Comparison of ENCODE assay signal across 7 mouse cellular contexts in the genomic region with DNA sequence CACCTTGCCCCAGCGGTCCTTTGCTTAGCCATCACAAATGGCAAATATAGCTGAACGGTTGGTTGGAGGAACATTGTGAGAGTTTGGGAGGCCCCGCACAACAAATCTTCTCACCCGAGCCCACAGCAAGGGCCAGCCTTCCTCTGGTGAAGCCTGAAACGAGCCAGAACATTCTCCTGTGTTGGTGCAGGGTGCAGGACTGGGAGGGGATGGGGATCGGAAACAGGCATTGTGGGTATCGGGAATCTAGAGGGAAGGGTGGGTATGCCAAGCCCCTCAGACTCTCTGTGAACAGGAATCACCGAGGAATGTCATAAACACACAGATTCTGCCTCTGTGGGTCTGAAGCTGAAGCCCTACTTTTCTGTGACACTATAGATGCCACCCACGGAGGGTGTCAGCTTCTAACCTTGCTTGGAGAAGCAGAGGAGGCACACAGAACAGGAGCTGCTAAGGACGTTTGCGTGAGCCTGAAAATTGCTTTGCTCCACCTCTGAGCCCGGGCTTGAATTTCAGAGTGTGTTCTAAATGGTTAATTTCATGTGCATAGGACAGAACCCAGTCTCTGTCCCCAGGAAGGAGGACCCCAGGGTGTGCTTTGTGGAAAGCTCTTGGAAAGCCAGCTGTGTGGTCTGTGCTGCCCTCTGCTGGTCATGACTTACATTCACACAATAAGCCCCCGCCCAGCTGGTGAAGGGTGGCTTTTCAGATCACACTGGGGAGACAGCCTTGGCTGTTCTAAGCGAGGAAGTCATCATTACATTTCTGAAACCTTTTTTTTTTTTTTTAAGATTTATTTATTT. TPM values are rescaled to one million over a fixed set of nuclear protein-coding genes. Genes with fewer than 3 reads are reported as not detected.
DNase-seq lines count a peak whose midpoint lies in the region; ATAC-seq and TF ChIP-seq lines count a peak whose summit lies in the region.

No protein-coding gene starts in this region.

- 48% methylated on average over 14 of the region's 14 CpGs for WGBS in intestine, embryonic 16.5 days
- WGBS in midbrain, embryonic 15.5 days: 44% methylated on average over 14 of the region's 14 CpGs
- WGBS in spleen, adult 2 months: 57% methylated on average over 14 of the region's 14 CpGs

- peaks cover 3% of the 10 kb centered on the region; the same call in 1 of the 2 replicates for H3K4me1 ChIP-seq in intestine, embryonic 16.5 days (ENCODE audit: control insufficient read depth, insufficient read depth, low read length)
- H3K4me1 ChIP-seq in midbrain, embryonic 15.5 days: no peaks in the 10 kb centered on the region
- no peaks in the 10 kb centered on the region for H3K4me1 ChIP-seq in spleen, adult 2 months (ENCODE audit: control insufficient read depth, insufficient read depth, insufficient read length)

- H3K4me3 ChIP-seq in intestine, embryonic 16.5 days (ENCODE audit: low read length): no peak overlapping the region
- H3K4me3 ChIP-seq in midbrain, embryonic 15.5 days: no peak overlapping the region
- H3K4me3 ChIP-seq in spleen, adult 2 months (ENCODE audit: extremely low read depth, insufficient read depth, insufficient read length): no peak overlapping the region

- peak; percentile 79; the same call in 1 of the 2 replicates for TF ChIP-seq CTCF in spleen, adult 2 months (IDR thresholded peaks at IDR 0.05; ENCODE audit: extremely low read depth, insufficient read depth, insufficient read length, insufficient replicate concordance)

- TF ChIP-seq POLR2A in spleen, adult 2 months (IDR thresholded peaks at IDR 0.05; ENCODE audit: low read depth, low read length): no peak

- H3K9ac ChIP-seq in intestine, embryonic 16.5 days (ENCODE audit: low read depth, low read length): no peak overlapping the region; the same call in 1 of the 2 replicates
- H3K9ac ChIP-seq in midbrain, embryonic 15.5 days: no peak overlapping the region

- no peak overlapping the region for H3K4me2 ChIP-seq in intestine, embryonic 16.5 days (ENCODE audit: low read depth, low read length)
- H3K4me2 ChIP-seq in midbrain, embryonic 15.5 days: peak overlapping the region; percentile 2; the same call in 1 of the 2 replicates

- H3K9me3 ChIP-seq in intestine, embryonic 16.5 days (ENCODE audit: control insufficient read depth, low read length): no peaks in the 10 kb centered on the region
- H3K9me3 ChIP-seq in midbrain, embryonic 15.5 days: no peaks in the 10 kb centered on the region

- intact Hi-C loops in left cerebral cortex, postnatal 25 days (cut with DNase I): loop anchor here (1.0 kb wide), 1 partner anchor 53 kb away; no protein-coding TSS in a partner anchor

- no peaks in the 10 kb centered on the region for H3K36me3 ChIP-seq in intestine, embryonic 16.5 days (ENCODE audit: control insufficient read depth, insufficient read depth, low read length)
- H3K36me3 ChIP-seq in midbrain, embryonic 15.5 days (replicated peaks): no peaks in the 10 kb centered on the region
- no peaks in the 10 kb centered on the region for H3K36me3 ChIP-seq in spleen, adult 2 months (ENCODE audit: control insufficient read depth, insufficient read depth, low read length)

- peak; percentile 90 for ATAC-seq in granulocyte monocyte progenitor cell, adult 5-6 weeks (replicated peaks; ENCODE audit: poor library complexity, severe bottlenecking)
- ATAC-seq in intestine, embryonic 16.5 days: peak; percentile 32
- ATAC-seq in midbrain, embryonic 15.5 days (replicated peaks): peak; percentile 56; the same call in 1 of the 2 replicates

- no peak overlapping the region for H3K27ac ChIP-seq in intestine, embryonic 16.5 days (ENCODE audit: low read length)
- H3K27ac ChIP-seq in midbrain, embryonic 15.5 days: no peak overlapping the region
- no peak overlapping the region for H3K27ac ChIP-seq in spleen, adult 2 months (ENCODE audit: insufficient read depth, low read length)

- peak; percentile 83 for DNase-seq in adrenal gland, postnatal 10 days
- DNase-seq in embryo, embryonic 11.5 days (ENCODE audit: low read depth, low spot score): peak; percentile 70
- DNase-seq in left cerebral cortex, postnatal 25 days (ENCODE audit: low spot score in 2 of 2): peak; percentile 68 to 85
- DNase-seq in spleen, adult 2 months (ENCODE audit: low read depth in 1 of 2, low spot score in 2 of 2): peak; percentile 17 to 54

- H3K27me3 ChIP-seq in intestine, embryonic 16.5 days (replicated peaks; ENCODE audit: control insufficient read depth, insufficient read depth, low read length): no peaks in the 10 kb centered on the region
- H3K27me3 ChIP-seq in midbrain, embryonic 15.5 days (replicated peaks): no peaks in the 10 kb centered on the region
- H3K27me3 ChIP-seq in spleen, adult 2 months (ENCODE audit: control insufficient read depth, insufficient read depth, low read length): no peaks in the 10 kb centered on the region

RNA-seq across cellular contexts. Expression of a gene that starts 7.6 kb away (rescaled TPM):
- 100 to 1,000 TPM in 1 of 2 experiments, 10 to 100 TPM in 1; 53.8 to 120 TPM for total RNA-seq in adrenal gland, postnatal 10 days (2021)
- not detected in 2 replicates for total RNA-seq in granulocyte monocyte progenitor cell, adult 5-6 weeks (2014; fragmentation: Nextera tagmentation)
- total RNA-seq in granulocyte monocyte progenitor cell, adult 5-6 weeks (2017): not detected in 2 replicates
- polyA plus RNA-seq in intestine, embryonic 16.5 days (2015; fragmentation: Nextera tagmentation; extraction: Ambion mirVana): 3.3 and 4.8 TPM in 2 replicates
- under 1 TPM; 0.62 to 0.69 TPM for total RNA-seq in left cerebral cortex, postnatal 25 days (2021)
- 2.6 TPM in 2 replicates for polyA plus RNA-seq in midbrain, embryonic 15.5 days (2015; fragmentation: Nextera tagmentation; extraction: Ambion mirVana)
- polyA plus RNA-seq in spleen, adult 2 months (2012; rRNA removed): 2.3 and 3.0 TPM in 2 replicates

RNA-seq across cellular contexts. Expression of a gene that starts 29.0 kb away (rescaled TPM):
- total RNA-seq in adrenal gland, postnatal 10 days (2021): 100 to 1,000 TPM; 136 to 140 TPM
- total RNA-seq in granulocyte monocyte progenitor cell, adult 5-6 weeks (2014; fragmentation: Nextera tagmentation): 276 and 347 TPM in 2 replicates
- 156 and 169 TPM in 2 replicates for total RNA-seq in granulocyte monocyte progenitor cell, adult 5-6 weeks (2017)
- polyA plus RNA-seq in intestine, embryonic 16.5 days (2015; fragmentation: Nextera tagmentation; extraction: Ambion mirVana): 110 and 125 TPM in 2 replicates
- 10 to 100 TPM; 42.2 to 45.5 TPM for total RNA-seq in left cerebral cortex, postnatal 25 days (2021)
- 102 and 111 TPM in 2 replicates for polyA plus RNA-seq in midbrain, embryonic 15.5 days (2015; fragmentation: Nextera tagmentation; extraction: Ambion mirVana)
- polyA plus RNA-seq in spleen, adult 2 months (2012; rRNA removed): 96.8 and 105 TPM in 2 replicates

RNA-seq across cellular contexts. Expression of a gene that starts 37.7 kb away (rescaled TPM):
- total RNA-seq in adrenal gland, postnatal 10 days (2021): 10 to 100 TPM; 84.6 to 85.5 TPM
- 37.8 and 58.6 TPM in 2 replicates for total RNA-seq in granulocyte monocyte progenitor cell, adult 5-6 weeks (2014; fragmentation: Nextera tagmentation)
- 29.6 and 31.5 TPM in 2 replicates for total RNA-seq in granulocyte monocyte progenitor cell, adult 5-6 weeks (2017)
- polyA plus RNA-seq in intestine, embryonic 16.5 days (2015; fragmentation: Nextera tagmentation; extraction: Ambion mirVana): 13.9 and 16.0 TPM in 2 replicates
- total RNA-seq in left cerebral cortex, postnatal 25 days (2021): 10 to 100 TPM; 19.5 to 21.0 TPM
- polyA plus RNA-seq in midbrain, embryonic 15.5 days (2015; fragmentation: Nextera tagmentation; extraction: Ambion mirVana): 9.4 and 10.0 TPM in 2 replicates
- polyA plus RNA-seq in spleen, adult 2 months (2012; rRNA removed): 14.7 and 16.0 TPM in 2 replicates

Comparison
In these comparisons a context has a peak if more than half of its experiments do, and no peak if none do; other contexts are left out.
1. ATAC-seq: peak in every context shown above with its lines; median percentile 90 in granulocyte monocyte progenitor cell, adult 5-6 weeks; 56 in midbrain, embryonic 15.5 days; 32 in intestine, embryonic 16.5 days.
2. RNA of a gene that starts 7.6 kb away (total RNA-seq): 53.8 to 120 TPM in adrenal gland, postnatal 10 days; 0.62 to 0.69 TPM in left cerebral cortex, postnatal 25 days and not detected in granulocyte monocyte progenitor cell, adult 5-6 weeks; every median in the first group is over 10 times any median in the second.
3. Peak in every context shown above with its lines, with median percentiles within 50 percentile points of each other: DNase-seq.